Mouse (Mus musculus) MEL (cell line): ENCODE measurements around the gene Znrf3.

Source experiments
- BHLHE40 ChIP-seq: IDR thresholded peaks from 2 replicates; pipeline ENCODE4 v1.6.1; 2012; ENCODE audit warnings: low read depth, mild to moderate bottlenecking, inconsistent platforms, low read length, improper control_type of control experiment, borderline replicate concordance
- CTCF ChIP-seq, 3 experiments: IDR thresholded peaks in 2 of 3; conservative IDR thresholded peaks in 1 of 3; 2 replicates each; pipeline ENCODE4 v1.5.1; 2011 to 2012; ENCODE audit warnings: low read length in 3 of 3, low read depth in 2 of 3, mild to moderate bottlenecking in 2 of 3, improper control_type of control experiment in 1 of 3, inconsistent platforms in 1 of 3, mixed read lengths in 1 of 3, moderate library complexity in 1 of 3; ENCODE audit not compliant: control insufficient read depth in 1 of 3, insufficient read depth in 1 of 3, poor library complexity in 1 of 3, severe bottlenecking in 1 of 3
- POLR2A ChIP-seq, 2 experiments: IDR thresholded peaks; 2 replicates each; pipeline ENCODE4 v1.6.1; 2011 to 2012; ENCODE audit warnings: low read length in 2 of 2, mild to moderate bottlenecking in 2 of 2, control low read depth in 1 of 2, improper control_type of control experiment in 1 of 2, low read depth in 1 of 2, moderate library complexity in 1 of 2; ENCODE audit not compliant: control insufficient read depth in 1 of 2, insufficient read depth in 1 of 2, poor library complexity in 1 of 2
- USF1 ChIP-seq: IDR thresholded peaks from 2 replicates; pipeline ENCODE4 v1.6.1; 2014; ENCODE audit warnings: low read depth, mild to moderate bottlenecking, inconsistent platforms, low read length, improper control_type of control experiment, moderate library complexity
- ZNF384 ChIP-seq: IDR thresholded peaks from 2 replicates; pipeline ENCODE4 v1.6.1; 2012; ENCODE audit warnings: low read depth, mild to moderate bottlenecking, inconsistent platforms, low read length, improper control_type of control experiment

GRCm38 (mm10) chr11:5248200-5248599, 196.4 kb downstream of the Znrf3 start:
- TF ChIP-seq CTCF (IDR thresholded peaks at IDR 0.05 in 2 of 3, conservative IDR thresholded peaks at IDR 0.05 in 1 of 3; ENCODE audit: control insufficient read depth in 1 of 3, insufficient read depth in 1 of 3, low read depth in 2 of 3, low read length in 3 of 3, poor library complexity in 1 of 3, severe bottlenecking in 1 of 3) (no peak), BHLHE40 (no peak), POLR2A (IDR thresholded peaks at IDR 0.05; ENCODE audit: control insufficient read depth in 1 of 2, insufficient read depth in 1 of 2, low read depth in 1 of 2, low read length in 2 of 2, poor library complexity in 1 of 2) (no peak), ZNF384 (no peak), USF1 (no peak)
